In genomic region chr6:73249851-73250250, GRCm38 (mm10) we compare ENCODE assay signal across 7 mouse cellular contexts. TPM values are rescaled to one million over a fixed set of nuclear protein-coding genes. Genes with fewer than 3 reads are reported as not detected.
DNase-seq lines count a peak whose midpoint lies in the region; ATAC-seq and TF ChIP-seq lines count a peak whose summit lies in the region.

No protein-coding gene starts in this region.

- ATAC-seq in forebrain, embryonic 13.5 days, result no peak
- no peak for ATAC-seq in intestine, embryonic 16.5 days
- ATAC-seq in midbrain, postnatal 0 days (ENCODE audit: low FRiP score), result no peak

- no peak overlapping the region for H3K9ac ChIP-seq in forebrain, embryonic 13.5 days
- no peak overlapping the region for H3K9ac ChIP-seq in intestine, embryonic 16.5 days (ENCODE audit: low read depth, low read length)
- H3K9ac ChIP-seq in midbrain, postnatal 0 days (replicated peaks; ENCODE audit: low read length, poor library complexity, severe bottlenecking), result no peak overlapping the region

- H3K27me3 ChIP-seq in forebrain, embryonic 13.5 days, result no peaks in the 10 kb centered on the region
- no peaks in the 10 kb centered on the region for H3K27me3 ChIP-seq in intestine, embryonic 16.5 days (replicated peaks; ENCODE audit: control insufficient read depth, insufficient read depth, low read length)
- H3K27me3 ChIP-seq in midbrain, postnatal 0 days (ENCODE audit: insufficient read depth, low read length), result no peaks in the 10 kb centered on the region

- TF ChIP-seq CTCF in layer of hippocampus, adult 2 months (conservative IDR thresholded peaks at IDR 0.05), result no peak
- no peak for TF ChIP-seq CTCF in midbrain, postnatal 0 days (IDR thresholded peaks at IDR 0.05)

- no peak overlapping the region for H3K27ac ChIP-seq in layer of hippocampus, adult 2 months
- no peak overlapping the region for H3K27ac ChIP-seq in forebrain, embryonic 13.5 days
- H3K27ac ChIP-seq in intestine, embryonic 16.5 days (ENCODE audit: low read length), result no peak overlapping the region
- no peak overlapping the region for H3K27ac ChIP-seq in midbrain, postnatal 0 days (ENCODE audit: low read depth, low read length)

- H3K4me3 ChIP-seq in layer of hippocampus, adult 2 months, result peak overlapping the region; percentile 98
- peak overlapping the region; percentile 93; the same call in 1 of the 2 replicates for H3K4me3 ChIP-seq in forebrain, embryonic 13.5 days
- H3K4me3 ChIP-seq in intestine, embryonic 16.5 days (ENCODE audit: low read length), result peak overlapping the region; percentile 65
- peak overlapping the region; percentile 94; the same call in 1 of the 2 replicates for H3K4me3 ChIP-seq in midbrain, postnatal 0 days (ENCODE audit: low read depth, low read length)

- peak overlapping the region; percentile 83 for H3K4me2 ChIP-seq in forebrain, embryonic 13.5 days
- peak overlapping the region; percentile 74 for H3K4me2 ChIP-seq in intestine, embryonic 16.5 days (ENCODE audit: low read depth, low read length)
- peak overlapping the region; percentile 75 for H3K4me2 ChIP-seq in midbrain, postnatal 0 days (ENCODE audit: low read depth, low read length, poor library complexity, severe bottlenecking)

- DNase-seq in layer of hippocampus, adult 2 months (ENCODE audit: low spot score in 2 of 2), result no peak
- no peak for DNase-seq in layer of hippocampus, adult 18-20 months (ENCODE audit: low spot score in 2 of 2)
- no peak for DNase-seq in midbrain, postnatal 0 days (ENCODE audit: low spot score)
- no peak for DNase-seq in gastrocnemius, postnatal 14 days
- DNase-seq in thymus, adult 18-20 months, result no peak

- intact Hi-C loops in gastrocnemius, postnatal 14 days (cut with DNase I; ENCODE audit: low total_unique reads), result no loop called here

- H3K4me1 ChIP-seq in forebrain, embryonic 13.5 days, result peaks cover 24% of the 10 kb centered on the region
- peaks cover 36% of the 10 kb centered on the region for H3K4me1 ChIP-seq in intestine, embryonic 16.5 days (ENCODE audit: control insufficient read depth, insufficient read depth, low read length)
- H3K4me1 ChIP-seq in midbrain, postnatal 0 days (ENCODE audit: insufficient read depth, low read length), result peaks cover 11% of the 10 kb centered on the region

- no peaks in the 10 kb centered on the region for H3K9me3 ChIP-seq in forebrain, embryonic 13.5 days (replicated peaks)
- H3K9me3 ChIP-seq in intestine, embryonic 16.5 days (ENCODE audit: control insufficient read depth, low read length), result no peaks in the 10 kb centered on the region
- no peaks in the 10 kb centered on the region for H3K9me3 ChIP-seq in midbrain, postnatal 0 days (ENCODE audit: low read length)

- H3K36me3 ChIP-seq in forebrain, embryonic 13.5 days (ENCODE audit: poor library complexity, severe bottlenecking), result no peaks in the 10 kb centered on the region
- 0 out of 2 replicates have a peak, but pooled peaks cover 2% of the 10 kb centered on the region for H3K36me3 ChIP-seq in intestine, embryonic 16.5 days (ENCODE audit: control insufficient read depth, insufficient read depth, low read length)
- no peaks in the 10 kb centered on the region for H3K36me3 ChIP-seq in midbrain, postnatal 0 days (ENCODE audit: insufficient read depth, low read length)

- WGBS in forebrain, embryonic 13.5 days, result 83% methylated on average over 4 of the region's 4 CpGs
- WGBS in intestine, embryonic 16.5 days, result 85% methylated on average over 4 of the region's 4 CpGs
- 86% methylated on average over 4 of the region's 4 CpGs for WGBS in midbrain, postnatal 0 days

RNA-seq across cellular contexts. Expression of gene Suclg1, which starts 1.7 kb away (rescaled TPM):
- total RNA-seq in layer of hippocampus, adult 2 months (2021), result 100 to 1,000 TPM; 137 to 145 TPM
- 100 to 1,000 TPM; 136 to 147 TPM for total RNA-seq in layer of hippocampus, adult 18-20 months (2021)
- polyA plus RNA-seq in forebrain, embryonic 13.5 days (2015; fragmentation: Nextera tagmentation; extraction: Ambion mirVana), result 141 and 146 TPM in 2 replicates
- polyA plus RNA-seq in intestine, embryonic 16.5 days (2015; fragmentation: Nextera tagmentation; extraction: Ambion mirVana), result 371 and 392 TPM in 2 replicates
- 38.2 and 39.1 TPM in 2 replicates for total RNA-seq in midbrain, postnatal 0 days (2014; rRNA removed)
- polyA plus RNA-seq in midbrain, postnatal 0 days (2015; fragmentation: Nextera tagmentation; extraction: Ambion mirVana), result 123 and 129 TPM in 2 replicates
- total RNA-seq in gastrocnemius, postnatal 14 days (2021), result 100 to 1,000 TPM; 355 to 426 TPM

RNA-seq across cellular contexts. Expression of gene Dnah6, which starts 28.4 kb away (rescaled TPM):
- total RNA-seq in layer of hippocampus, adult 2 months (2021), result under 1 TPM; 0.66 to 0.97 TPM
- total RNA-seq in layer of hippocampus, adult 18-20 months (2021), result 1 to 10 TPM in 1 of 2 experiments, under 1 TPM in 1; 0.76 to 1.1 TPM
- polyA plus RNA-seq in forebrain, embryonic 13.5 days (2015; fragmentation: Nextera tagmentation; extraction: Ambion mirVana), result 0.17 and 0.23 TPM in 2 replicates
- 0.04 and 0.05 TPM in 2 replicates for polyA plus RNA-seq in intestine, embryonic 16.5 days (2015; fragmentation: Nextera tagmentation; extraction: Ambion mirVana)
- 2.0 and 2.2 TPM in 2 replicates for total RNA-seq in midbrain, postnatal 0 days (2014; rRNA removed)
- polyA plus RNA-seq in midbrain, postnatal 0 days (2015; fragmentation: Nextera tagmentation; extraction: Ambion mirVana), result 0.18 and 0.22 TPM in 2 replicates
- total RNA-seq in gastrocnemius, postnatal 14 days (2021), result under 1 TPM; 0.04 to 0.06 TPM
